Mouse (Mus musculus) bone marrow macrophage, adult 2 months (primary cell): ENCODE results near the gene Fbh1.

Experiments used
- CTCF ChIP-seq: IDR thresholded peaks from 2 replicates; pipeline ENCODE4 v1.5.1; 2012; ENCODE audit warnings: low read depth, mild to moderate bottlenecking, low read length, moderate library complexity
- POLR2A ChIP-seq: IDR thresholded peaks from 2 replicates; pipeline ENCODE4 v1.6.1; 2012; ENCODE audit warnings: mild to moderate bottlenecking, low read depth, low read length, borderline replicate concordance

DNA sequence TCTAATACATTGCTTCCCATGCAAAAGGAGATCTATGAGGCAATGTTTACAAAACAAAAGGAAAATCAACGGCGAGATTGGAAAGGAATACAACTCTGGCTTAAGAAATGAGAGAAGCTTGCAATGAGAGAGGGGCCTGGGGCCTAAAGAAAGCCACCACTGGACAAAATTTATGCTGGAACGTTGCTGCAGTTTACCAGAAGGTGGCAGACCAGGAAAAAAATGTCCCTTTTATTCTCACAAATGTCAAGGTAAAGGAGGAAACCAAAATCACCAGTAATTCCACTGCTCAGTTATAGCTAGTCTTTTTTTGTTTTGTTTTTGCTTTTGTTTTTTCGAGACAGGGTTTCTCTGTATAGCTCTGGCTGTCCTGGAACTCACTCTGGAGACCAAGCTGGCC, 17.3 kb upstream of the Fbh1 start:
- no peak for TF ChIP-seq CTCF
- no peak for TF ChIP-seq POLR2A
